ENCODE assay signal across 14 mouse cellular contexts in genomic region chr6:70830552-70830951, GRCm38 (mm10).
"Had no signal": no experiment of that assay in that cellular context is flagged by ENCODE, and none has a peak within 500 bp of the region (broad histone marks: within the 10 kb centered on the region; RNA-seq: fewer than 3 reads in every experiment).

No protein-coding gene starts in this region.

- H3K27me3 ChIP-seq: kidney, embryonic 15.5 days; limb, embryonic 15.5 days; liver, embryonic 13.5 days; lung, embryonic 15.5 days; midbrain, embryonic 15.5 days; neural tube, embryonic 13.5 days had no signal

- H3K9me3 ChIP-seq: kidney, embryonic 15.5 days; limb, embryonic 15.5 days; liver, embryonic 13.5 days; lung, embryonic 15.5 days; midbrain, embryonic 15.5 days; neural tube, embryonic 13.5 days had no signal

- H3K27ac ChIP-seq: kidney, embryonic 15.5 days; limb, embryonic 15.5 days; liver, embryonic 13.5 days; lung, embryonic 15.5 days; midbrain, embryonic 15.5 days; neural tube, embryonic 13.5 days had no signal

- H3K9ac ChIP-seq: kidney, embryonic 15.5 days; limb, embryonic 15.5 days; liver, embryonic 13.5 days; liver, postnatal 0 days; lung, embryonic 15.5 days; midbrain, embryonic 15.5 days; neural tube, embryonic 13.5 days had no signal

- H3K4me3 ChIP-seq: kidney, embryonic 15.5 days; limb, embryonic 15.5 days; liver, embryonic 13.5 days; lung, embryonic 15.5 days; midbrain, embryonic 15.5 days; neural tube, embryonic 13.5 days had no signal

- H3K4me2 ChIP-seq: kidney, embryonic 15.5 days; limb, embryonic 15.5 days; liver, embryonic 13.5 days; lung, embryonic 15.5 days; midbrain, embryonic 11.5 days; midbrain, embryonic 15.5 days; neural tube, embryonic 13.5 days had no signal

- ATAC-seq: liver, postnatal 0 days; midbrain, embryonic 15.5 days had no signal

- H3K4me1 ChIP-seq: kidney, embryonic 15.5 days; limb, embryonic 15.5 days; lung, embryonic 15.5 days; midbrain, embryonic 15.5 days; neural tube, embryonic 13.5 days had no signal

- H3K36me3 ChIP-seq: kidney, embryonic 15.5 days; limb, embryonic 15.5 days; liver, embryonic 13.5 days; lung, embryonic 15.5 days; midbrain, embryonic 15.5 days; neural tube, embryonic 13.5 days had no signal

- DNase-seq: kidney, adult 11 months; kidney, postnatal 14 days; layer of hippocampus, adult 9-11 months; layer of hippocampus, postnatal 36 days; liver, embryonic 13.5 days; liver, postnatal 0 days; retina, postnatal 1 day; right cerebral cortex, postnatal 4 days had no signal
